Mouse (Mus musculus): ENCODE results near the gene Cyb561d2.

GRCm38 (mm10) chr9:107533791-107534407 lies 8.1 kb downstream of the Cyb561d2 start, which contains the start of gene Tmem115:
- no peak for TF ChIP-seq GATA1 (IDR thresholded peaks at IDR 0.05; ENCODE audit: borderline replicate concordance, low read length)
- TF ChIP-seq CTCF (IDR thresholded peaks at IDR 0.05; ENCODE audit: low read depth, low read length): no peak
- no peak for TF ChIP-seq TAL1 (conservative IDR thresholded peaks at IDR 0.05; ENCODE audit: low read depth, low read length)
- no peak for TF ChIP-seq POLR2AphosphoS5 (IDR thresholded peaks at IDR 0.05; ENCODE audit: insufficient replicate concordance, low read depth, low read length)

Measured in G1E (cell line).